Mouse (Mus musculus) neural tube, embryonic 10.5 days (tissue): ENCODE data around the gene Kctd11.
"Not testable (repeated sequence)": the region's sequence is repeated elsewhere in the genome, so short reads cannot be mapped to it uniquely, and the experiment has no call there.

Experiments used
- DNase-seq: peaks from one replicate; pipeline ENCODE4 v3.0.0-alpha.2; 2017; ENCODE audit warnings: low spot score; ENCODE audit errors: extremely low spot score

The Kctd11 gene

DNA sequence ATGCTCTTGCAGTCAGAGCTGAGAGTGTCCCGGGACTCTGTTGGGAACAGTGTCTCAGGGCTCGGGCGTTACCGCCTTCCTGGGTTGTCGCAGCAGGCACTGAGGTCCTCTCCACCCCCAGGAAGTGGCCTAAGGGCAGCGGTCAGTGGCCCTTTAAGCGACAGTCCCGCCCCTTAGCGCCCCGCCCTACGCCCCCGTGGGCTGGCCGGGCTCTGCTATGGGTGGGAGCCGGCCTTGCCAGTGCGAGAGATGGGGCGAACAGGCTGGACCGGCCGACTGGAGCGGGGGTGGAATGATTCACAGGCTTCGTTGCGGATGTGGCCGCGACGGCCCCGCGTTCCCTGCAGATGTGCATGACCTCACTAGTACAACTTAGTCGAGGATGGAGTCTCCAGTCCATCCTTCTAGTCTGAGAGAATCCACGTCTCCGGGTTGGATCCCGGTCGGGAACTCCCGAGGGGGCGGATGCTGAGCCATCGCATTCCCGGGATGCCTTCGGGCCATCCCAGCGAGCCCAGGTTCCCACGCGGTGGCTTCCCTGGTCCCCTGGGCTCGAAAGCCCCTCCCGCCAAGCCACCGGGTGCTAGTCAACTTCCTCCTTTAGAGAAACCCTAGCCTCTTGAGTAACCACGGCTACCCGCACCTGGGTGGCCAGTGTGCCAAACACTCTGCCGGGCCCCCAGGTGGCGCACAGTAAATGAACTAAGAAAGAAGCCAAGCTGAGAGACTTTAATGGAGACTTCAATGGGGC, at the start of gene Kctd11:
Kctd11 (minus strand) TSS at position 554 of the 751 bp plus-strand sequence.
- peak; percentile 88 for DNase-seq

GRCm38 (mm10) chr11:69930176-69930575, 49.0 kb upstream of the Kctd11 start:
- not testable (repeated sequence) for DNase-seq

GRCm38 (mm10) chr11:69929712-69930111, 48.5 kb upstream of the Kctd11 start:
- DNase-seq: no peak

- no peak for DNase-seq
Measured at GRCm38 (mm10) chr11:69927501-69927900, 46.3 kb upstream of the Kctd11 start.

DNA sequence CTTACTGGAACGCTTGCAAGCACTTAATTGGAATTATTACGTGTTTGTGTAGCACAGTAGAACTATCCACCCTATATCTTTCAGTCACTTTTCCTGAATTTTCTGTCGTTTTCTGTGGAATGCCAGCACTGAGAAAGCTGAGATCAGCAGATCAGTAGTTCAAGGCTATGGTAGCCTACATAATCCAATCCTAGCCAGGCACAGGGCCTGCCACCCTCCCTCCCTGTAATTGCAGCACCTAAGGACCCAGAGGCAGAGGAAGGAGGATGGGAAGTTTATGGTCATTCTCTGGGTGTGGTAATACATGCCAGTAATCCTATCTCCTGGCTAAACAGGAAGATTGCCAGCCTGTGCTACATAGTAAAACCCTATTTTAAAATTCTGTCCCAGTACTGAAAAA, 41.6 kb upstream of the Kctd11 start:
- no peak for DNase-seq

DNA sequence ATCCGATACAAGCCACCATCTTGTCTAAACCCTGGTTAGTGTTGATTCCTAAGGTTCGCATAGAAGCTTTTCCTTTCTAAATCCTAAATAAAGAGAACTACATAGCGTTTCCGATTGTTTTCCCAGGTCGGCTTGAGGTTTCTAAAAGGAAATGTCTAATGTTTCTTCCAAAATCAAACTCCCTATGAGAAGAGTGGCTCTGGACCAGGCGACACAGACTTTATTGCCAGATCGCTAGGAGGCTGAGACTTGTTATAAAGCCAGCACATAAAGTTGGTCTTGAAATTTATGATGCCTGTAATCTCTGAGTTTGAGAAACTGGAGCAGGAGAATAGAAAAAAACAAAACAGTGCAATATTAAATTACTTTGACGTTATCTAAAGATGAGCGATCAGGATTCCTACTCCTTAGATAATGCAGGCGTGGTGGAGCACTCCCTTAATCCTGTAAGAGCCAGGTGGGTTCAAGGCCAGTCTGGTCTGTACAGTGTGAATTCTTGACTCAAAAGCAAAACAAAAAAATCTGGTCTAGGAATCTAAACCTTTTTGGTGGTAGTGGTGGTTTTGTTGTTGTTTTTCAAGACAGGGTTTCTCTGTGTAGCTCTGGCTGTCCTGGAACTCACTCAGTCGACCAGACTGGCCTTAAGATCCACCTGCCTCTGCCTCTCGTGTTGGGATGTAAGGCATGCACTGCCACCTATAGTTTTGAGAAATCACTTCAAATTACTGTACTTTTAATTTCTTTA, 41.0 kb upstream of the Kctd11 start:
- DNase-seq: no peak

DNA sequence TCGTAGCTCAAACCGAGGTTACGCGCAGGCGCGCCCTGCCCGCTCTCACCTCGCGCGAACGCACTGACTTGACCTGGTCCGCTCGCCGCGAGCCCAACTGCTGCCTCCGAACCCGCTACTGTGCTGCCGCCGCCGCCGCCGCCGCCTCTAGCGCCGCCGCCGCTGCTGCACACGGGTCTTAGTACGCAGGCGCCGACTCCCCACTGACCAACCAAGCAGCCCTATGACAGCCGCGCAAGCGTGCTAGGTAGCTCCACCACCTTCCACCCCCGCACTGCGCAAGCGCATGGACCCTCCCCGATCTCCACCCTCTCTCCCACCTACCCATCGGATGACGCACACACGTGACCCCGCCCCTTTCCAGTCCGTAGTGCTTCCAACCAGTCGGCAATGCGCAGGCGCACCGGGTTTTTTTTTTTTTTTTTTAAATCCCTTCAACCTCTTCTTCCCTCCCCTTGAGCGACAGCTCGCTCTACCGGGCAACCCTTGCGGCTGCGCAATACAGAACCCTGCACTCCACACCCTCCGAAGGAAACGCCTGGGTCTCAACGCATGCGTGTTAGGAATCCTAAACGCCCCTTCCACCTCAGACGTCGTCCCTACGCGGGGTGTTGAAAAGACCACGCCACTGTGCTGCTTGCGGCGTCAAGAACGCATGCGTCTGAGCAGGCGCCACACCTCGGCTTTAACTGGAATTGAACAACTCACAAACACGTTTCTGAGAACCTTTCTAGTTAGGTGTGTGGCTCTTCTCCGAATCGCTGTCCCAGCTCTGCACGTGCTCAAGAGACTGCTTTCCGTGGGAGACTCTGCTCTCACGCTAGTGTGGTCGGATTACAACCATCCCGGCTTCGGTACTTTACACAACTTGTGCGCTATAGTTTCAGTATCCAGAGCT, 40.2 kb upstream of the Kctd11 start, which contains the start of gene Eif5a:
Eif5a (minus strand) TSS at position 845 of the 898 bp plus-strand sequence.
- DNase-seq: peak; percentile 100

DNA sequence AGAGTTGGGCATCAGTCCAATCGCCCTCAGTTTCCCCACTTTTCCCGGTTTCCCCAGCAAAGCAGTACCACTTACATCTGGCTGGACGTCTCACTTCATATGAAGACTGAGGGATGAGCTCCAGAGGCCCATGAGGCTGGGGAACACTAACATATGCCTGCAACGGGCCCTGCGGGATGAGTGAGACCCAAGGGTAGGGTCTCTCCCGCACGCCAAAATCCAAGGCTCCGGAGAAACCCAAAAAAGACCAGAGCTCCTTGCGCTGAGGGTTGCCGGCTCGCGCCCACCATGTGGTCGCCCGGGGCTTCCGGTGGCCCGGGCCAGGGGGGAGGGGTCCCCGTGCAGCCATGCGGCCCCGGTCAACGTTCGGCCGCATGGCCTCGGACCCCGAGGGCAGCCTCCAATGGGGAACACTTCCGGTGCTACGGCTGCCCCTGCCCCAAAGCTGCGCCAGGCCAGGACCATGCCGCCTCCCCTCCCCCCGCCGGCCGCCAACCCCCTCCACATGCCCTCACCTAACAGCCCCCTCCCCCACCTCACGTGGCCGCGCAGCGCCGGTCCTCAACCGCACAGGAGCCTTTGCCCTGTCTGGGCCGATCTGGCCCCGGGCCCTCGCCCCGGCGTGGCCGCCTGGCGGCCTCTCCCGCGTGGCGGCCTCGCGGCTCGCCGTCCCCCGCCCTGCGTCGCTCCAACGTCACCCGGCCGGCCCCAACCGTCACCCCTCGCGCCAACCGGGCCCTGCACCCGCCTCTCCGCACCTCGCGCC, 39.2 kb upstream of the Kctd11 start:
- peak; percentile 60 for DNase-seq

- peak; percentile 57 for DNase-seq
Measured at GRCm38 (mm10) chr11:69919661-69920265, 38.6 kb upstream of the Kctd11 start.

GRCm38 (mm10) chr11:69919053-69919452, 37.8 kb upstream of the Kctd11 start:
- DNase-seq: no peak

DNA sequence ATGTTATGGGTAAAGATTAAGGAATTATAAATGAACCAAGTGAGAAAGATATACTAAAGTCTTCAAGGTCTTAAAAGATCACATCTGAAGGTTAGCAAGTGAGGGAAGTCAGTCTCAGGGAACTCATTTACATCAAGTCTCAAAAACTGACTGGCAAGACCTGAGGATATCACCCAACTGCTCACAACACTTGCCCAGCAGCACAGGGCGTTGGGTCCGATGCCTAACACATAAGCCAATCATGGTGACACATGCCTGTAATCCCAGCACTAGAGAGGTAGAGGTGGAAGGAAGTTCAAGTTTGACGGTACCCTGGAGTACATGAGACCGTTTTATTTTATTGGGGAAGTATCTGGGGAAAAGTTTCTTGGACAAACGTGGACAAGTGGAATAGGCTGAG, 36.9 kb upstream of the Kctd11 start:
- no peak for DNase-seq

GRCm38 (mm10) chr11:69917379-69917948, 36.3 kb upstream of the Kctd11 start:
- DNase-seq: no peak

DNA sequence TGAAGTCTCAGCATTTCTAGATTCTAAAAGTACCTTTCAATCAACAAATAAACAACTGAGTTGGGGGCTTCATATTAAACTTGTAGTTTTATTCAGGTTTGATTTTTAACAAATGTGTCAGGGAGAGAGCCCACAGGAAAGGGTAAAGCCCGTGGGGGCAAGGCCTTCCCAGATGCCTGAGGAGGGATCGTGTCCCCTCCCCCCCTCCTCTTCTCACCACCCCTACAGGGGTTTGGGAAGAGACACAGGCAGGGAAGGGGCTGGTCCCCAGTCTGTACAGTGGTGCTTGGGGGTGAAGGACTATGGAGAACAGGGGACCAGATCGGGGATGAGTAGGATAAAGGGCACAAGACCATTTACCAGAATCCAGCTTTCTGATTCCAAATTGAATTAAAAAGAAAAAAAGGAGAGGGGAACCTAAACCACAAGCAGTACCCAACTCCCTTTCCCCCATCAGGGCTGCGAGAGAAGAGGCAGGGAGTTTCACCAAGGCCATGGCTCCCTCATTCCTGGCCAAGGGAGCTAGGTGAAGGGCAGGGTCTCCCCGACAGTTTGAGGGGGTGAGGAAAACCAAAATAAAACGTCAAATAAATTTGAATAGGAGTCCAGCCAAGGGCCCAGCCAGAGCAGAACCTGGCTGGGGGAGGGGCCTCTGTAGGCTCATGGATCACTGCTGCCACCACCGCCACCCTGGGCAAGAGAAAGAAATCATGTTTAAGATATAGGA, 35.6 kb upstream of the Kctd11 start:
- DNase-seq: not testable (repeated sequence)

GRCm38 (mm10) chr11:69915667-69916627, 34.7 kb upstream of the Kctd11 start:
- DNase-seq: no peak

- no peak for DNase-seq
Measured at GRCm38 (mm10) chr11:69914917-69915430, 33.8 kb upstream of the Kctd11 start.

DNA sequence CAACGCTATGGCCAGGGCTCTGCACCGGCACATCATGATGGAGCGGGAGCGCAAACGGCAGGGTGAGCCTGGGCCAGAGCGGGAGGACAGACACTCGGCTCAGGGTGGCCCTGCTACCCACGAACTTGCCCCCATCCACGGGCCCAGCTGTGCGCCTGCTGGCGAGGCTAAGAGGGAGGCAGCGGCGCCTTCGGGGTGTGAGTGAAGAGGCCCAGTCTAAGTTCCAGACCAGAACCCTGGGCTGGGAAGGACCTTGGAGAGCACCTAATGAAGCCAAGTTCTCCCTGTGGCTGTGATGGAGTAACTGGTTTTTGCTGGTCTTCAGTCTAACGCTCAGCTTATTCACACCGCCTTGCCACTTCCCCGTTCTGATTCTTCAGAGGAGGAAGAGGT, 33.2 kb upstream of the Kctd11 start:
- DNase-seq: no peak

DNA sequence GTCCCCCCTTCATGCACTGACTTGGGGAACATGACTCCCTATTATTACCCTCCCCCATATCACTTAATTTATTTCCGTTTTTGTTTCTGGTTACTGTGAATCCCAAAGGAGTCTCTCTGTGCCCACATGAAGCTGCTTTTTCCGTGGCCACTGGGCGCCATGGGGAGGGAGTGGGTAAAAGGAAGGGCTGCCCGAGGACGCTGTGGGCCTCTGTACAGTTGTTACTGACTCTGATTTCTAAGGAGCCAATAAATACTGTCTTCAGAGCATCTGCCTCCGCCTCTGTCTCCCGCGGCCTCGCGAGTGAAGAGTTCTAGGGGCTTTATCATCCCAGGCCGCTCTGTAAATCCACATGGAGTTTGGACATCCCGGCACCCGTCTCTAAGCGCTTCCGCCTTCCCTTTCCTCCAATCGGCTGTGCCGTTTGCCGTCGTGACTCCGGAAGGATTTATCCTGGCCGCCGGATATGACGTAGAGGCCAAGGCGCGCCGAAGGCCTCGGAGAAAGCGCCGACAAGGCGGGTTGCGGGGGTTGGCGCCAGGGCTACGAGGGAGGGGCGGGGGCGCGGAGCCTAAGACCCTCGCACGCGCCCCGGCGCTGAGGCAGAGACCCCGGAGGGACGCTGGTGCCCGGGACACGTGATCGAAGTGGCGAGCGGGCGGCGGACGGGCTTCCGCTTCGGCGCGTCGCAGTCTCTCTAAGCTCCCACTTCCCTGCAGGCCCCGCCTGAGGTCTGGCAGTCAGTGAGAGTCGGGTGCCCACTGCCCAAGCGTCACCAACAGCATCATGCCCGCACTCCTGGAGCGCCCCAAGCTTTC, 32.6 kb upstream of the Kctd11 start, which contains the start of gene Gps2:
Gps2 (plus strand) TSS at position 335 of the 818 bp plus-strand sequence.
- peak; percentile 97 for DNase-seq
